Mouse (Mus musculus): ENCODE results near the gene Gm44973. TPM values are rescaled to one million over a fixed set of nuclear protein-coding genes. Genes with fewer than 3 reads are reported as not detected.

Gm44973 gene
- total and polyA plus RNA-seq, 3 experiments = not detected

DNA sequence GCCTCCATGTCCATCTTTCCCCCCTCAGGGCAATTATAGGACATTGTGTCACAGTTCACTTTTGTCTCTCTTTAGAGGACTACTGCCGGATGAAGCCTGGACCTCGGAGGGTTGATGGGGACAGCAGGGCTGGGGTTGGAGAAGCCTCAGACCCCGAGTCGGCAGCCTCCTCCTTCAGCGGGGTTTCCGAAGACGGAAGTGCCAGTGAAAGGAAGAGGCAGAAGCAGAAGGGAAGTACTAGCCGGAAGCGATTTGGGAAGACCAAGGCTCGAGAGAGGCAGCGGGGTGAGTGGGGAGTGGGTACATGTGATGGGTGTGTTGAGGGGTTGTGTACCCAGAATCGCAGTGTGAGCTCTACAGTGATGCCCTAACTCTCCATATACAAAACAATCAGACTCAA, 44.1 kb downstream of the Gm44973 start:
- peaks cover 9% of the 10 kb centered on the region for H3K36me3 ChIP-seq (replicated peaks)
- H3K4me1 ChIP-seq (ENCODE audit: insufficient read depth, low read depth, low read length) = peaks cover 25% of the 10 kb centered on the region
- no peaks in the 10 kb centered on the region for H3K9me3 ChIP-seq (replicated peaks)
- no peak for TF ChIP-seq CTCF (IDR thresholded peaks at IDR 0.05; ENCODE audit: low read depth, low read length)
- TF ChIP-seq GATA1 (IDR thresholded peaks at IDR 0.05; ENCODE audit: borderline replicate concordance, low read length) = no peak
- TF ChIP-seq GATA2 (IDR thresholded peaks at IDR 0.05; ENCODE audit: borderline replicate concordance, low read depth, low read length) = no peak
- no peak for TF ChIP-seq TAL1 (conservative IDR thresholded peaks at IDR 0.05; ENCODE audit: low read depth, low read length)
- TF ChIP-seq POLR2AphosphoS5 (IDR thresholded peaks at IDR 0.05; ENCODE audit: insufficient replicate concordance, low read depth, low read length) = no peak
- H3K4me3 ChIP-seq (ENCODE audit: low read depth, low read length) = no peak overlapping the region
- peaks cover 33% of the 10 kb centered on the region for H3K27me3 ChIP-seq (ENCODE audit: insufficient read depth, low read length)
- ATAC-seq (ENCODE audit: extremely low read depth, insufficient number of reproducible peaks, low FRiP score, poor library complexity, severe bottlenecking) (no peak), DNase-seq (ENCODE audit: low spot score) (no peak)

DNA sequence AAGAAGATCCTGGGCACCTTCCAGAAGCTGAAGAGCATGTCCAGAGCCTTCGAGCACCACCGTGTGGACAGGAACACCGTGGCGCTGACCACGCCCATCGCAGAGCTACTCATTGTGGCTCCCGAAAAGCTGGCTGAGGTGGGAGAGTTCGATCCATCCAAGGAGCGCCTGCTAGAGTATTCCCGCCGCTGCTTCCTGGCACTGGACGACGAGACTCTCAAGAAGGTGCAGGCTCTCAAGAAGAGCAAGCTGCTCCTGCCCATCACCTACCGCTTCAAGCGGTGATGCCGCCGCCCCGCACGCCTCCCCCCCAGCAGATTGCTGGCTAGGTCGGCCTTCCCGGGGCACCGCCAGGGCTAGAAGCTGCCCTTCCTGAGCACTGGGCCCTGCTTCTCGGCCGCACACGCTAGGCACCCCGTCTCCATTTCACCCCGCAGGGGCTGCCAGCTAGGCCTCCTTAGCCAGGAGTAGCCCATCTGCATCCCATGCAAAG, 45.0 kb downstream of the Gm44973 start:
- H3K27me3 ChIP-seq (ENCODE audit: insufficient read depth, low read length) = peaks cover 26% of the 10 kb centered on the region
- H3K4me1 ChIP-seq (ENCODE audit: insufficient read depth, low read depth, low read length) = peaks cover 31% of the 10 kb centered on the region
- TF ChIP-seq TAL1 (conservative IDR thresholded peaks at IDR 0.05; ENCODE audit: low read depth, low read length) (no peak), GATA1 (IDR thresholded peaks at IDR 0.05; ENCODE audit: borderline replicate concordance, low read length) (no peak), POLR2AphosphoS5 (IDR thresholded peaks at IDR 0.05; ENCODE audit: insufficient replicate concordance, low read depth, low read length) (no peak), GATA2 (IDR thresholded peaks at IDR 0.05; ENCODE audit: borderline replicate concordance, low read depth, low read length) (no peak), CTCF (IDR thresholded peaks at IDR 0.05; ENCODE audit: low read depth, low read length) (0 out of 2 replicates have a peak, but pooled peaks have one; percentile 13)
- peak overlapping the region; percentile 74 for H3K4me3 ChIP-seq (ENCODE audit: low read depth, low read length)
- peaks cover 14% of the 10 kb centered on the region for H3K36me3 ChIP-seq (replicated peaks)
- no peaks in the 10 kb centered on the region for H3K9me3 ChIP-seq (replicated peaks)
- peak; percentile 71 for DNase-seq (ENCODE audit: low spot score)
- ATAC-seq (ENCODE audit: extremely low read depth, insufficient number of reproducible peaks, low FRiP score, poor library complexity, severe bottlenecking) = peak; percentile 23; the same call in 1 of the 2 replicates

DNA sequence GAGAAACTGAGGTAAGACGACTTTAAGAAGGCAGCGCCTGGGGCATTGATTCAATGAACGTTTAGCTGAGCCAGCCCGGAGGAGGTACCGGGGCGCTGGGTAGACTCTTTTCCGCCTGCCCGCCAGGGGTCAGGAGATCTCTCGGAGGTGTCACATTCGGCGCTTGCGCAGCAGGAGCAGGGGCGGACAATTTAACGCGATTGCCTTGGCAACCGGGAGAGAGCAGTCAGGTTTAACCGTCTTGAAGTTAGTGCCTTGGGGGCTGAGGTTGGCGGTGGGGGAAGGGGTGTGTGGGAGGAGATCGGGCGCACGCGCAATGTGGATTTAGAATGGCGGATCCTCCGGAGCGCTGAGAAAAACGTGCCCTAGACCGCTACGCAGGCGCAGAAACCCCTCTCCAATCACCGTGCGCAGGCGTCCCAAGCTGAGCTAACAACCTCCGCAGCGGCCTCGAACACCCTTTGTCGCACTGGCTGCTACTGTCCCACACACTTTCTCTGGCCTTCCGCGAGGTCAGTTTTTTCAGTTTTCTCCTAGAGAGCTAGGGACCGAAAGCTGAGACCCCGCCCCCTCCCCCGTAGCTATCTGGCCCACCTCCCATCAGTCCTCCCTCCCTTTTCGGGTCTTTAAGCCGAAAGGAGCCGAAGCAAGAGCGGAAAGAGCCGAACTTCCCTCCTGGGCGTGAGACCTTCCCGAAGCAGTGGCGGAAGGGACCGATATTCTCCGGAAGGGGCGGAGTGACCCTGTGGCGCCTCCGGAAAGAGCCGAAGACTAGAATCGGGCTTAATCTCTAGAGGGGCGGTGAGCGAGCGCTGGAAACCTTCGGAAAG, 45.9 kb downstream of the Gm44973 start:
- peaks cover 40% of the 10 kb centered on the region for H3K4me1 ChIP-seq (ENCODE audit: insufficient read depth, low read depth, low read length)
- no peaks in the 10 kb centered on the region for H3K9me3 ChIP-seq (replicated peaks)
- peaks cover 22% of the 10 kb centered on the region for H3K36me3 ChIP-seq (replicated peaks)
- peaks cover 19% of the 10 kb centered on the region for H3K27me3 ChIP-seq (ENCODE audit: insufficient read depth, low read length)
- peak overlapping the region; percentile 74 for H3K4me3 ChIP-seq (ENCODE audit: low read depth, low read length)
- no peak for TF ChIP-seq TAL1 (conservative IDR thresholded peaks at IDR 0.05; ENCODE audit: low read depth, low read length)
- TF ChIP-seq CTCF (IDR thresholded peaks at IDR 0.05; ENCODE audit: low read depth, low read length) = no peak
- TF ChIP-seq GATA1 (IDR thresholded peaks at IDR 0.05; ENCODE audit: borderline replicate concordance, low read length) = no peak
- TF ChIP-seq GATA2 (IDR thresholded peaks at IDR 0.05; ENCODE audit: borderline replicate concordance, low read depth, low read length) = no peak
- no peak for TF ChIP-seq POLR2AphosphoS5 (IDR thresholded peaks at IDR 0.05; ENCODE audit: insufficient replicate concordance, low read depth, low read length)
- DNase-seq (ENCODE audit: low spot score) (peak; percentile 93), ATAC-seq (ENCODE audit: extremely low read depth, insufficient number of reproducible peaks, low FRiP score, poor library complexity, severe bottlenecking) (peak; percentile 70)

DNA sequence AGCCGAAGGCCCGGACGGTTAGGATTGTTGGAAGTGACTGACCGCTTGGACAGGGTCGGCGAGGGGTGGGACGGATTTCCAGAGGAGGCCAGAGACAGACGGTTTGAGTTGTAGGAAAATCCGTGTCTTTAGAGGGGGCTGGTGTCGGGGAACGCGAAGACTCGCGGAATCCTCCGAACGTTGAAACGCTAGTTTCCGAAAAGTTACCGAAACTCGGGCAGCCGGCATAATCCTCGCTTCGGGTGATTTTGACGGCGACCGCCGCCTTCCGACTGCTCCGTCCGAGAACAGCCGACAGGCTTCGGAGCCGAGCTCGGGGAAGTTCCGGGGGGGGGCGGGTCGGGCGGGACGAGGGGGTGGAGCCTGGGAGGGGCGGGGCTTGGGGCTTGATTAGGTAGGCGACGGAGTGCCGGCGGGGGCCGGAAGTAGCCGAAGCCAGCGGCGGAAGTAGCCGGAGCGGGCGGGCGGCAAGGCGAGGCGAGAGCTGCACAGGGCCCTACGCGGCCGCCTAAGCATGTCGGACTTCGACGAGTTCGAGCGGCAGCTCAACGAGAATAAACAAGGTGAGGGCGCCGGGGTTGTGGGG, 46.6 kb downstream of the Gm44973 start, which contains the start of gene U2af2:
Gene U2af2, plus strand, starts transcription at position 370 of the 586 bp plus-strand sequence.
- peak within 1 kb of the TSS; percentile 74 for H3K4me3 ChIP-seq (ENCODE audit: low read depth, low read length)
- TF ChIP-seq CTCF (IDR thresholded peaks at IDR 0.05; ENCODE audit: low read depth, low read length) (no peak), GATA2 (IDR thresholded peaks at IDR 0.05; ENCODE audit: borderline replicate concordance, low read depth, low read length) (no peak), TAL1 (conservative IDR thresholded peaks at IDR 0.05; ENCODE audit: low read depth, low read length) (no peak), POLR2AphosphoS5 (IDR thresholded peaks at IDR 0.05; ENCODE audit: insufficient replicate concordance, low read depth, low read length) (no peak), GATA1 (IDR thresholded peaks at IDR 0.05; ENCODE audit: borderline replicate concordance, low read length) (no peak)
- H3K27me3 ChIP-seq (ENCODE audit: insufficient read depth, low read length) = peaks cover 12% of the 10 kb centered on the region
- DNase-seq (ENCODE audit: low spot score) (peak; percentile 71), ATAC-seq (ENCODE audit: extremely low read depth, insufficient number of reproducible peaks, low FRiP score, poor library complexity, severe bottlenecking) (peak; percentile 23; the same call in 1 of the 2 replicates)
- peaks cover 44% of the 10 kb centered on the region for H3K4me1 ChIP-seq (ENCODE audit: insufficient read depth, low read depth, low read length)
- H3K36me3 ChIP-seq (replicated peaks) = peaks cover 29% of the 10 kb centered on the region
- no peaks in the 10 kb centered on the region for H3K9me3 ChIP-seq (replicated peaks)

DNA sequence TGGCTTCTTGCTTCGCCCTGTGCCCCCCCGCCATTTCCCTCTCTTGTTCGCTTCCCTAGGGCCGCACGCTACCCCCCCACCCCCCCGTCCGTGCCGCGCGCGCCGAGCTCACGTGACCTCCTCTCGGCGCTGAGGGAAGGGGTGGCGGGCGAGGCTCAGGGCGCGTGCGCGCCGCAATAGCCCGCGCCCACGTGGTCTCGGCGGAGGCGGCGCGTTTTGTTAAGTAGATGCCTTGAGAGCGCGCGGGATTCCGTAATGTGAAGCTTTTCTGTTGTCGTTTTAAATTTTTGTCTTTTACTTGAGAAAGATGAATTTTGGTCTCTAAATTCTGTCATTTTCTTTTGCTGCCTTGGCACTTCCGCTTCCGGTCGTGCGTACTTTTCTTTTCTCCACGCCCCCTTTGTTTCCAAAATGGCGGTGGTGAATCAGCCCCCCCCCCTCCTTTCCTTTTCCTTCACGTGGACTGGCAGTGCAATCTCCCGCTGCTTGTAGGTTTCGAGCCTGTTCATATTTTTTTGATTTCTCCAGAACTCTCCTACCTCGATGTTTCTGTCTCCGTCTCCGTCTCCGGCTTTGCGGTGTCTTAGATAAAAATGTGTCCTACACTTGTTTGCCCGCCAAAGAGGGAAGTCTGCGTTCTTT, 47.2 kb downstream of the Gm44973 start:
- DNase-seq (ENCODE audit: low spot score) = peak; percentile 70
- ATAC-seq (ENCODE audit: extremely low read depth, insufficient number of reproducible peaks, low FRiP score, poor library complexity, severe bottlenecking) = no peak
- H3K9me3 ChIP-seq (replicated peaks) = no peaks in the 10 kb centered on the region
- H3K4me3 ChIP-seq (ENCODE audit: low read depth, low read length) = peak overlapping the region; percentile 74
- peaks cover 5% of the 10 kb centered on the region for H3K27me3 ChIP-seq (ENCODE audit: insufficient read depth, low read length)
- H3K36me3 ChIP-seq (replicated peaks) = peaks cover 36% of the 10 kb centered on the region
- TF ChIP-seq GATA1 (IDR thresholded peaks at IDR 0.05; ENCODE audit: borderline replicate concordance, low read length) = no peak
- TF ChIP-seq POLR2AphosphoS5 (IDR thresholded peaks at IDR 0.05; ENCODE audit: insufficient replicate concordance, low read depth, low read length) = no peak
- TF ChIP-seq GATA2 (IDR thresholded peaks at IDR 0.05; ENCODE audit: borderline replicate concordance, low read depth, low read length) = no peak
- TF ChIP-seq TAL1 (conservative IDR thresholded peaks at IDR 0.05; ENCODE audit: low read depth, low read length) = no peak
- no peak for TF ChIP-seq CTCF (IDR thresholded peaks at IDR 0.05; ENCODE audit: low read depth, low read length)
- H3K4me1 ChIP-seq (ENCODE audit: insufficient read depth, low read depth, low read length) = peaks cover 49% of the 10 kb centered on the region

Measured in G1E (cell line).